Mouse (Mus musculus): ENCODE data around the gene St8sia1. TPM values are rescaled to one million over a fixed set of nuclear protein-coding genes. Genes with fewer than 3 reads are reported as not detected.
A peak's percentile ranks its signal among the peaks of the same experiment; 100 is the strongest.

The St8sia1 gene
- polyA plus RNA-seq, 1 experiment from 2014 or later, result 8.6 TPM

DNA sequence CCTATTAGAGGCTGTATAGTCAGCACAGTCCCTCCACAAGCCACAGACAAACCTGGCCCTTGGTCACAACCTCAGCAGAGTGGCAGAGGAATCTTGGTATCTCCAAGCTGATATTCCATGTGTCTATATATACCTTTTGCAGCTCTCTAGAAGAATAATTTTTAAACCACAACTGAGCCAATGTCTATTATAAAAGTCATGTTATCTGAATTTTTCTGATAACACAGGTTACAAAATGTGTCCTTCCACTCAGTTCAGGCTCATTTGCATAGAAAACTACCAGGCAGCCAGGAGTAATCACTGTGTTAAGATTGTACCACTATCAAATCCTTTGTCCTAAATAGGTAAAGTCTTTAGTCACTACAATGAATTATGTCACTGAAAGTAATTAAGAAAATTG is 159.8 kb downstream of the St8sia1 start, which contains the start of gene Sult6b2:
Gene Sult6b2, minus strand, starts transcription at position 101 of the 400 bp plus-strand sequence.
- no peaks in the 10 kb centered on the region for H3K27me3 ChIP-seq (replicated peaks)
- peaks cover 5% of the 10 kb centered on the region; the same call in 1 of the 2 replicates for H3K4me1 ChIP-seq
- no peaks in the 10 kb centered on the region for H3K36me3 ChIP-seq
- ATAC-seq (ENCODE audit: low FRiP score), result no peak
- H3K27ac ChIP-seq (replicated peaks), result no peak within 1 kb of the TSS
- H3K4me3 ChIP-seq (replicated peaks), result no peak within 1 kb of the TSS
- no peak within 1 kb of the TSS for H3K4me2 ChIP-seq
- H3K9ac ChIP-seq (replicated peaks), result no peak within 1 kb of the TSS
- no peaks in the 10 kb centered on the region for H3K9me3 ChIP-seq (replicated peaks)

DNA sequence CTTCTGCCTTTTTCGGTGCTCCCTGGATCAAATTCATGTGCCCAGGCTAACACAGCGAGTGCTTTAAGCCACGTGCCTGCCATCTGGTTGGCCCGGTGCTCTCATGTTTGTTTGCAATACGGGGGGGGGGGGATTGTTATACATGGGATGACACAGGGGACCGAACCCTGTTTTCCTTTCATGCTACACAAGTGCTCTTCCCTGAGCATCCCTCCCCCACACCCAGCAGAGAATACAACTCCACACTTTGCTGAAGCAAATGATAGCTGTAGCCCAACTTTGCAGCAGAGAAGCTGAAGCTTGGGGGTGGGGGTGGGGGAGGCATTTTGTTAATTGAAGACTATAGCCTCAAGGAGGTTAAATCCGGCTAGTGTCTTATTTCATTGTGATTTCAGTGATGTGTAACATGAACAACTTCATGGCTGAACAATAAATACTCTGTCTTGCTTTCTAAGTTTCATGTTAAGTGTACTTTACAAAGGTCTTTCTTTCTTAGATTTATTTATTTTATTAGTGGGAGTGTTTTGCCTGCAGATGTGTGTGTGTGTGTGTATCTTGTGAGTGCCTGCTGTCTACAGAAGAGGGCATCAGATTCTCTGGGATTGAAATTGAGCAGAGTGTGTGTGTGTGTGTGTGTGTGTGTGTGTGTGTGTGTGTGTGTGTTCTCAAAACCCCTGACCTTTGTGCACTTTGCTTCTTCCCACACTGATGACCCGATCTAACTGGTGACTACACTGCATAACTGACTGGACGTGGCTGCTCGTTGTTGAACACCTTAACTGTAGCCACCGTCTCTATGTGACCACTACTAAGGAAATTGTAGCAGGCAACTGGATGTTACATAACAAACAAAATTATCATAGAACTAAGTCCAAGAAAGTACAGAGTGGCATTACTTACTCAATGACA is 161.4 kb downstream of the St8sia1 start:
- Histone ChIP-seq H3K9ac (replicated peaks) (no peak overlapping the region), H3K4me2 (no peak overlapping the region), H3K36me3 (no peaks in the 10 kb centered on the region), H3K9me3 (replicated peaks) (no peaks in the 10 kb centered on the region), H3K27ac (replicated peaks) (no peak overlapping the region), H3K4me3 (replicated peaks) (no peak overlapping the region), H3K27me3 (replicated peaks) (no peaks in the 10 kb centered on the region), H3K4me1 (peaks cover 5% of the 10 kb centered on the region; the same call in 1 of the 2 replicates)
- 63% methylated on average over 11 of the region's 11 CpGs for WGBS
- ATAC-seq (ENCODE audit: low FRiP score), result no peak

DNA sequence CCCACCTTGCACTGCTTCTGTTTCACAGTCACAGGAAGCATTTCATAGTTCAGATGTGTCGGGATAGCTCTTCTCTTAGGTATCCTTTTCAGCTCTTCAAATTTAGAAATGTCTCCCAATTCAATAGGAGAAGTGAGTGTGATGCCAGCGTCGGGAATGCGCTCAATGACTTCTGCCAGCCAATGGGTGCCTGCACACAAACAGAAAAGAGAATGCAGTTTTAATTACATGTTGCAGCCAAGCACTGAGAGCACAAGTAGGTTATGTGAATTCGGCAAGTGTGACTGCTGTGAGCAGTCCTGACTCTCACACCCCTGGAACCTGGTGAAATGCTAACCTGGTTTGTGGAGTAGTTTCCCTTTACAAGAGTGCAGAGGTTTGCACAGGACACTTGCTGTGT is 162.6 kb downstream of the St8sia1 start:
- Histone ChIP-seq H3K4me2 (no peak overlapping the region), H3K27ac (replicated peaks) (no peak overlapping the region), H3K4me1 (peaks cover 5% of the 10 kb centered on the region; the same call in 1 of the 2 replicates), H3K4me3 (replicated peaks) (no peak overlapping the region), H3K9ac (replicated peaks) (no peak overlapping the region), H3K9me3 (replicated peaks) (no peaks in the 10 kb centered on the region), H3K27me3 (replicated peaks) (no peaks in the 10 kb centered on the region), H3K36me3 (no peaks in the 10 kb centered on the region)
- no peak for ATAC-seq (ENCODE audit: low FRiP score)
- 75% methylated on average over 5 of the region's 5 CpGs for WGBS

DNA sequence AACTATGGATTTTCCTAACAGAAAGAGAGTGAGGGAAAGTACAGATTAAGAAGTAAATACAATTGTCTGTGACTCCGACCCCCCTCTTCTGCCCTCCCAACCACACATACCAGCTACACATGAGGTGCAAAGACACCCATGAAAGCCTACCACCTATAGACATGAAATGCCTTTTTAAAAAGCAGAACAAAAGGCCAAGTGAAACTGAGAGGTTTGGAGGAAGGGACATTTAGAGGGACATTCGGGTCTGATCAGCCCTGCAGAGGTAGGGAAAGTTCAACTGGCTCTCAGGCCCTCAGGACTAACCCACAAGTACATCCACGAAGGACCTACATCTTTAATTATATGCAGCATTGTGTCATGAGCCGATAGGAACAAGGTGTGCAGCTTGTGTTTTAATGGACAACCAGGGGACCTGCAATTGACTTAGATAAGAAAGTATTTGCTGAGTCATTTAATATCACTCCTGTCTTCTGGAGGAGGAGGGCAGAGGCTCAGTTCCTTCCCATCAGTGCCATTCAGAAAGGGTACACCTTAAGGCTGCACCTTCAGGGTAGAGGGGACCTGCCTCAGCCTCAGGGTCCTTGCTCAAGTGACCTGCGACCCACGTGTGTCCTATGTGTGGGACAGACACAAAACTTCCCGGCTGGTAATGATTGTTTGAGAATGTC is 164.4 kb downstream of the St8sia1 start:
- H3K4me2 ChIP-seq, result no peak overlapping the region
- no peaks in the 10 kb centered on the region for H3K9me3 ChIP-seq (replicated peaks)
- H3K27ac ChIP-seq (replicated peaks), result no peak overlapping the region
- ATAC-seq (ENCODE audit: low FRiP score), result no peak
- H3K27me3 ChIP-seq (replicated peaks), result no peaks in the 10 kb centered on the region
- no peak overlapping the region for H3K9ac ChIP-seq (replicated peaks)
- H3K36me3 ChIP-seq, result no peaks in the 10 kb centered on the region
- 85% methylated on average over 7 of the region's 7 CpGs for WGBS
- no peak overlapping the region for H3K4me3 ChIP-seq (replicated peaks)
- H3K4me1 ChIP-seq, result peaks cover 5% of the 10 kb centered on the region; the same call in 1 of the 2 replicates

DNA sequence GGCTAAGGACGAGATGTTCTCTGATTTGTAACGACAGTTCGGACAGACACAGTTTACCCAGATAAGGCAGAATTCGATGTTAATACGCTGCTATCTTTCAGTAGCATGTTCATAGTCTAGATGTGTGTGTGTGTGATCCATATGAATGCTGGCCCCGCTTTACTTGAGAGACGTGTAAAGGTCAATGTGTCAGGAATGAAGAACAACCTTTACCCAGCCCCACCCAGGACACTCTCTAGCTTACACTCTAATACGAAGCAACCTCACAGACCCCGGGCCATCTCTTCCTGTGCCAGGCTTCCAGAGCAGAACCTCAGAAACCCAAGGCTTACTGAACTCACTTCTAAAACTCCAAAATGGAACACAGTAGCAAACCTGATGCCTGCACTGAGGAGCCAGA is 165.4 kb downstream of the St8sia1 start:
- Histone ChIP-seq H3K9me3 (replicated peaks) (no peaks in the 10 kb centered on the region), H3K9ac (replicated peaks) (no peak overlapping the region), H3K4me3 (replicated peaks) (no peak overlapping the region), H3K27ac (replicated peaks) (no peak overlapping the region), H3K4me1 (peaks cover 5% of the 10 kb centered on the region; the same call in 1 of the 2 replicates), H3K4me2 (no peak overlapping the region), H3K27me3 (replicated peaks) (no peaks in the 10 kb centered on the region), H3K36me3 (no peaks in the 10 kb centered on the region)
- no peak for ATAC-seq (ENCODE audit: low FRiP score)
- WGBS, result 79% methylated on average over 9 of the region's 9 CpGs

DNA sequence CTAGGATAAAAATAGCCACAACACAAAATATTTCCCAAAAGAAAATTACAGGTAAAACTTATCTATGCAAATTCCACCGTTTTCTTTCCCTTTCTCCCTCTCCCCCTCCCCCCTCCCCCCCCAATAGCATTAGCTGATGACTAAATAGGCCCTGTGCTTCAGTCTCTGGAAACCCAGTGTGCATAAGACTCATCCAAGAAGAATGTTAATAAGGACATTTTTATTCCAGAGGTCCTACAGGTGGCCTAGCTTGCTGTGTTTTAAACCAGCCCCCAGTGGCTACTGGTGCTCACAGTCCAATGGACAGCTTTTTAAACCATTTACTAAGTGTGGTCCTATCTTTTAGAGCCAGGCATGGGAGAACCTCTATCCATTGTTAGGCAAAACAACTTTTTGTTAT is 166.3 kb downstream of the St8sia1 start:
- ATAC-seq (ENCODE audit: low FRiP score), result no peak
- H3K9ac ChIP-seq (replicated peaks), result no peak overlapping the region
- WGBS, result 69% methylated on average over 1 of the region's 1 CpGs

DNA sequence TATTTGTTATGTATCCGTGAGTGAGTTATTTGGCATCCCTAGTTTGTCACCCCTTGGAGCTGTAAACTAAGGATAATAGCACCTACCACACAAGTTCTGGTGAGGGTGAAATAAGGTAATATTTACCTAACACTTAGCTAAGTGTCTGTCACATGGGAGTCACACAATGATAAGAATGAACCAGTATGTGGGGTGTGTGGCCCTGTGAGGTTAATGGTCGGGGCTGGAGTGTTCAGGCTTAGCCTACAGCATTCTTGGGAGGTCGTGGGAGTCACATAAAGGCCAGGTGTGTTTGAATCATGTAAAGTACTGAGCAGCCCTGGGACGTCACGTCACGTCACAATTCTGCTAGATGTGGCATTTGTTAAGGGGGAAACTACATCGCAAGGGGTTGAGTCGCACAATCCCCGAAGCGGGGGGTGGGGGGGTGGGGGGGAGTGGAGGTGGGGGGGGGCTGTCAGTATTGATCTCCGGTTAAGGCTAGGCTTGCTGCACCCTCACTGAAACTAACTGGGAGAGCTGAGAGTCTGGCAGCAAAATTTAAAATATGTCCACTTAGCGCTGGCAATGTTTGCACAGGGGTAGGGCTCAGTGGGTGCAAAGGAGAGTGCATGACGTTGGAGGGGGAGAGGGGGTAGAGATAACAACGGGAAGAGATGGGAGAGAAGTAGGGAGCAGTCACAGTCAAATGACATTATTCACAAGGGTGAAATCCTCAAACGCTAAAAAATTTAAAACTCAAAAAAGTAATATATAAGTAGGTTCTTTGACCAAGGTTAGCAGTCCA is 168.4 kb downstream of the St8sia1 start:
- H3K9me3 ChIP-seq (replicated peaks), result no peaks in the 10 kb centered on the region
- no peaks in the 10 kb centered on the region for H3K36me3 ChIP-seq
- ATAC-seq (ENCODE audit: low FRiP score), result no peak
- WGBS, result 80% methylated on average over 15 of the region's 15 CpGs
- peaks cover 16% of the 10 kb centered on the region for H3K4me1 ChIP-seq
- H3K27ac ChIP-seq (replicated peaks), result no peak overlapping the region
- no peak overlapping the region for H3K9ac ChIP-seq (replicated peaks)
- H3K27me3 ChIP-seq (replicated peaks), result no peaks in the 10 kb centered on the region
- H3K4me2 ChIP-seq, result no peak overlapping the region
- no peak overlapping the region for H3K4me3 ChIP-seq (replicated peaks)

More for the DNA sequence above, 166.3 kb downstream of the St8sia1 start:
- H3K27ac ChIP-seq (replicated peaks), result no peak overlapping the region
- H3K27me3 ChIP-seq (replicated peaks), result no peaks in the 10 kb centered on the region
- H3K4me3 ChIP-seq (replicated peaks), result no peak overlapping the region
- peaks cover 13% of the 10 kb centered on the region for H3K4me1 ChIP-seq
- H3K4me2 ChIP-seq, result no peak overlapping the region
- no peaks in the 10 kb centered on the region for H3K36me3 ChIP-seq
- no peaks in the 10 kb centered on the region for H3K9me3 ChIP-seq (replicated peaks)

DNA sequence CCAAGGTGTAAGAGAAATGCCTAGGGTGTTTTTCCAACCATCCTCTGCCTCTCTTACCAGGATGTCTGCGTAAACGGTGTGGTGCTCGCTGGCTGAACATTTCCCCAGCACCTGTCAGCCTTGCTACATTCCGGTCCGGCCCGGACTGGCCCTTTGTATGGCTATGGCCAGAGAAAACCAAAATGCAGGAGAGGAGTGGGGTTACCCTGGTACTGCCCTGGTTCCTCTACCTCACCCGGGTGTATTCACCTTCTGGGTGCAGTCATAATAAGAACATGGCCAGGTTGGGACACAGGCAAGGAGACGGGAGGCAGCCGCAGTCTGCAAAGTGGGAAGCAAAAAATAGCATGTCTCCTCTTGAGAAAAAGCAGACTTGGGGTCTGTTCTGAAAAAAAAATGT is 169.2 kb downstream of the St8sia1 start:
- no peaks in the 10 kb centered on the region for H3K9me3 ChIP-seq (replicated peaks)
- ATAC-seq (ENCODE audit: low FRiP score), result no peak
- H3K9ac ChIP-seq (replicated peaks), result no peak overlapping the region
- no peak overlapping the region for H3K4me3 ChIP-seq (replicated peaks)
- no peak overlapping the region for H3K27ac ChIP-seq (replicated peaks)
- peaks cover 16% of the 10 kb centered on the region for H3K4me1 ChIP-seq
- H3K27me3 ChIP-seq (replicated peaks), result no peaks in the 10 kb centered on the region
- H3K4me2 ChIP-seq, result no peak overlapping the region
- 86% methylated on average over 9 of the region's 9 CpGs for WGBS
- no peaks in the 10 kb centered on the region for H3K36me3 ChIP-seq

DNA sequence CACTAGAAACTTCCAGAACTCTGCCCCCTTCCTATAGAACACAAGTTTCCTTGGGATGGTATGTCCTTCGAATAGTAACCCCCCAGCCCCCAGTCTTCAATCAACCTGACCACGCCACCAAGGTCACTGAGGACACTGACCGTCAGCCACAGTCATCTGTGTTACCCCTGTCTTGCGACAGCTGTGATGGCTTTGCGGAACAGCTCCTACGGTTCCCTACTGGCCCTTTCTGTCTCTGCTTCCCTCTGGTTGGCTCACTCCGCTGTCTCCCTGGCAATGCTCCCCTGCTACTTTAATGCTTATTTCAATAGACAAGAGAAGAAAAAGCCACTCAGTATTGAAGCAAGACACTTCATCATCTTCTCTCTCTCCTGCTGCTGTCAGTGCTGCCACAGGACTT is 170.8 kb downstream of the St8sia1 start:
- Histone ChIP-seq H3K9me3 (replicated peaks) (no peaks in the 10 kb centered on the region), H3K36me3 (no peaks in the 10 kb centered on the region), H3K27ac (replicated peaks) (no peak overlapping the region), H3K27me3 (replicated peaks) (no peaks in the 10 kb centered on the region), H3K4me2 (peak overlapping the region; percentile 32), H3K4me1 (peaks cover 20% of the 10 kb centered on the region), H3K9ac (replicated peaks) (no peak overlapping the region), H3K4me3 (replicated peaks) (no peak overlapping the region)
- 7% methylated on average over 7 of the region's 7 CpGs for WGBS
- ATAC-seq (ENCODE audit: low FRiP score), result peak; percentile 54

DNA sequence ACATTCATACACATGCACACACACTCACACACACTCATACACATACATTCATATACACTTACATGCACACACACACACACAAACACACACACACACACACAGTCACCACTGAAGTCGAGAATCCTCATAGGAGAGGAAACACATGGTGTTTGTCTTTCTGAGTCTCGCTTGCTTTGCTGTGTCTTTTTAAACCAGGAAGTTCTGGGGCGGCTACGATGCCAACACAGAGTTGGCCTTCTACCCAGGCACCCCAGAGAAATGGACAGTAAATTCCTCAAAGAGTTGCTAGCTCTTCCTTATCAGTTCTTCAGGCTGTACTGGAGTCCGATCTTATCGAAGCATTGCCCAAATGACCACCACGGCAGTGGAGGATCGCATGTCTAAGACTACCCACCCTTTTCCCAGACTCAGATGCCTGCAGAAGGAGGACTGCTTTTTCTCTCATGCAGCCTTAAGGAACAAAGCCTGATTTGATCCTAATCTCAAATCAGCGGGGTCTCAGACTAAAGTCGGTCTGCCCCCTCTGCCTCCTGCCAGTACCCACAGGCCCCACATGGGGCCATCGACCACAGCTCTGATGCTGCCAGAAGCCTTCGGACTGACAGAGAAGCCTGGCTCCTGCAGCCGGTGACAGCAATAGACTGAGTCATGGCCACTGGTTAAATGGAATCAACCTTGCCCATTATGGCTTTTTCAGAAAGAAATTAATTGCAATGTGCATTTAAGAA is 171.8 kb downstream of the St8sia1 start:
- H3K4me2 ChIP-seq, result no peak overlapping the region
- no peak overlapping the region for H3K4me3 ChIP-seq (replicated peaks)
- no peaks in the 10 kb centered on the region for H3K27me3 ChIP-seq (replicated peaks)
- no peaks in the 10 kb centered on the region for H3K36me3 ChIP-seq
- 43% methylated on average over 13 of the region's 13 CpGs for WGBS
- no peaks in the 10 kb centered on the region for H3K9me3 ChIP-seq (replicated peaks)
- no peak overlapping the region for H3K9ac ChIP-seq (replicated peaks)
- H3K4me1 ChIP-seq, result peaks cover 24% of the 10 kb centered on the region
- no peak for ATAC-seq (ENCODE audit: low FRiP score)
- H3K27ac ChIP-seq (replicated peaks), result no peak overlapping the region

DNA sequence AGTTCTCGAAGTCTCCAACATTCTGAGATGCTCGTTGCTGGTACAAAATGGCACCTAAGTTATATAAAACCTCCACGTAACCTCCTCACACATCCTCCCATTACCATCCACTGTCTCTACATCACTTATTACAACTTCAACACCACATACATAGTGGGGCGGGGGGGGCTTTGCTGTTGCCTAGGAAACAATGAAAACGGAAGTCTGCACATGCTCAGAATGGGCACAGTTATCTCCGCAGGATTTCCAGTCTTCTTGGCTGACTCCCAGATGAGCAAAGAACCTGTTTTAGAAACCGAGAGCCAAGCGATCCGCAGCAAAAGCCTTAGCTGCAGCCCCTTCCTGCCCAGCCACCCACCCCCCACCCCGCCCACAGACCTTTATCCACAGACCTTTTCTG is 174.5 kb downstream of the St8sia1 start:
- Histone ChIP-seq H3K4me1 (peaks cover 24% of the 10 kb centered on the region), H3K4me3 (replicated peaks) (no peak overlapping the region), H3K9me3 (replicated peaks) (no peaks in the 10 kb centered on the region), H3K27me3 (replicated peaks) (no peaks in the 10 kb centered on the region), H3K9ac (replicated peaks) (no peak overlapping the region), H3K4me2 (no peak overlapping the region), H3K36me3 (no peaks in the 10 kb centered on the region), H3K27ac (replicated peaks) (no peak overlapping the region)
- ATAC-seq (ENCODE audit: low FRiP score), result no peak
- 83% methylated on average over 10 of the region's 10 CpGs for WGBS

All from neural tube, embryonic 15.5 days (tissue).